Mouse (Mus musculus): ENCODE measurements at regions not wholly inside any gene's neighbourhood (a gene's known extent, or its start where the extent isn't known, plus 50 kb on each side); places are given as distances from the start of the nearest gene placed in this dataset.

GRCm38 (mm10) chr6:8831204-8831603 is 52.9 kb upstream of the Ica1 start:
- DNase-seq (ENCODE audit: low spot score) = peak; percentile 33

- no peak for DNase-seq (ENCODE audit: low spot score)
Observed at GRCm38 (mm10) chr6:8832924-8833323, 54.6 kb upstream of the Ica1 start.

GRCm38 (mm10) chr6:8853657-8854056 is 75.4 kb upstream of the Ica1 start:
- DNase-seq (ENCODE audit: low spot score) = no peak

- no peak for DNase-seq (ENCODE audit: low spot score)
Observed at GRCm38 (mm10) chr6:8860581-8860980, 82.3 kb upstream of the Ica1 start.

- no peak for DNase-seq (ENCODE audit: low spot score)
Observed at GRCm38 (mm10) chr6:8863843-8864620, 84.2 kb upstream of the Nxph1 start.

- no peak for DNase-seq (ENCODE audit: low spot score)
Observed at GRCm38 (mm10) chr6:8877373-8878070, 70.7 kb upstream of the Nxph1 start.

GRCm38 (mm10) chr6:8893665-8894064 is 54.6 kb upstream of the Nxph1 start:
- DNase-seq (ENCODE audit: low spot score) = no peak

- no peak for DNase-seq (ENCODE audit: low spot score)
Observed at GRCm38 (mm10) chr6:8896097-8896496, 52.1 kb upstream of the Nxph1 start.

- DNase-seq (ENCODE audit: low spot score) = no peak
Observed at GRCm38 (mm10) chr6:8896822-8897221, 51.4 kb upstream of the Nxph1 start.

GRCm38 (mm10) chr6:8897334-8897733 is 50.9 kb upstream of the Nxph1 start:
- no peak for DNase-seq (ENCODE audit: low spot score)

- DNase-seq (ENCODE audit: low spot score) = no peak
Observed at GRCm38 (mm10) chr6:8898268-8898667, 50.0 kb upstream of the Nxph1 start.

Measured in thymus, postnatal 0 days (tissue).